In the genomic region with DNA sequence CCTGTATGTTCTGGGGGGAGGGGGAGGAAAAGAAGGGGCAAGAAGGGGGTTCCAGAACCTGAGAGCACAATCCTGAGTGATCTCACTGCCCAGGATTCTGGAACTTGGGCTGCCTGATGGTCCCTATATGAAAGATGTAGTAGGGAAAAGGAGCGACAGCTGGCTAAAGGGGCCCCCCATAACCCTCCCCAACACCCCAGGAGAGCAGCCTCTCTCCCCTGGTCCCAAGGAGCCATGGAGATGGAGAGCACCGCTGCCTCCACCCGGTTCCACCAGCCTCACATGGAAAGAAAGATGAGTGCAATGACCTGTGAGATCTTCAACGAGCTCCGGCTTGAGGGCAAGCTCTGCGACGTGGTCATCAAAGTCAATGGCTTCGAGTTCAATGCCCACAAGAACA, we compare ENCODE assay signal across 1 mouse cellular context.
TF ChIP-seq lines count a peak whose summit lies in the region.

Nt5c3b (minus strand) TSS at position 12 of the 400 bp plus-strand sequence.
Klhl10 (plus strand) TSS at position 121 of the 400 bp plus-strand sequence.

TF ChIP-seq in MEL, 35 proteins besides CTCF, POLR2A, EP300 and RAD21 (continued from another document):
- no peak for TF ChIP-seq CHD1 (IDR thresholded peaks at IDR 0.05; ENCODE audit: low read depth, low read length)
- TF ChIP-seq MAFK (IDR thresholded peaks at IDR 0.05; ENCODE audit: borderline replicate concordance, low read depth, low read length): no peak
- no peak for TF ChIP-seq POLR2AphosphoS5 (IDR thresholded peaks at IDR 0.05; ENCODE audit: borderline replicate concordance, low read depth, low read length)
- no peak for TF ChIP-seq ELF1 (IDR thresholded peaks at IDR 0.05; ENCODE audit: low read depth, low read length)
- no peak for TF ChIP-seq TAL1 (IDR thresholded peaks at IDR 0.05; ENCODE audit: low read length)
- TF ChIP-seq TCF12 (IDR thresholded peaks at IDR 0.05; ENCODE audit: low read depth, low read length): no peak
- no peak for TF ChIP-seq SMC3 (IDR thresholded peaks at IDR 0.05; ENCODE audit: low read depth, low read length)
- no peak for TF ChIP-seq UBTF (IDR thresholded peaks at IDR 0.05; ENCODE audit: borderline replicate concordance, insufficient read depth, low read depth, low read length)
- TF ChIP-seq JUND (IDR thresholded peaks at IDR 0.05; ENCODE audit: low read depth, low read length): no peak
